In the genomic region with DNA sequence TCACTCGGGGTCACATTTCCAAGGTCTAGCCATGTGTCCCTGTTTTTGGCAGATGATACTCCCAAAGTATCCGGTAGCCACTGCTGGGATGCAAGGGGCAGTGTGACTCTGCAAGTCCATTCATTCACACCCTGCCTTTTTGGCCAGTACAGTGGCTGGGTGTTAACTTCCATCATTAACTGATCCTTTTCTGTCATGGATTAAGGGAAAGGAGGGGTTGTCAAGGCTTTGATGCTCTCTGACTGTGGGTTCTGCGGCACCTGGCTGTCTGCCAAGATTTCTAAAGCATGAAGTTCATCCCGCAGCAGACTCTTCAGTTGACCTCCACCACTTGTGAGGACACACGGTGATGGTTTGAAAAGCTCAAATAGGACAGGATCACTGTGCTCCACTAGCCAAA, we compare ENCODE assay signal across 22 mouse cellular contexts. TPM values are rescaled to one million over a fixed set of nuclear protein-coding genes. Genes with fewer than 3 reads are reported as not detected.
DNase-seq lines count a peak whose midpoint lies in the region; ATAC-seq and TF ChIP-seq lines count a peak whose summit lies in the region.
"Had no signal": no experiment of that assay in that cellular context is flagged by ENCODE, and none has a peak within 500 bp of the region (broad histone marks: within the 10 kb centered on the region; RNA-seq: fewer than 3 reads in every experiment).

No protein-coding gene starts in this region.

- H3K36me3 ChIP-seq in hindbrain, postnatal 0 days (ENCODE audit: insufficient read depth, low read length) = peaks cover 40% of the 10 kb centered on the region
- peaks cover 40% of the 10 kb centered on the region for H3K36me3 ChIP-seq in hindbrain, embryonic 16.5 days (ENCODE audit: control insufficient read depth, insufficient read depth, low read length)
- H3K36me3 ChIP-seq in heart, embryonic 11.5 days (ENCODE audit: control insufficient read depth, insufficient read depth, low read length) = peaks cover 10% of the 10 kb centered on the region; the same call in 1 of the 2 replicates
- H3K36me3 ChIP-seq: G1E had no signal

- H3K4me2 ChIP-seq in hindbrain, postnatal 0 days (ENCODE audit: low read depth, low read length) = no peak overlapping the region
- no peak overlapping the region for H3K4me2 ChIP-seq in hindbrain, embryonic 16.5 days (ENCODE audit: low read length)
- no peak overlapping the region for H3K4me2 ChIP-seq in heart, embryonic 11.5 days
- H3K4me2 ChIP-seq: forebrain, embryonic 15.5 days; hindbrain, embryonic 13.5 days; liver, embryonic 15.5 days; neural tube, embryonic 13.5 days had no signal

- H3K9me3 ChIP-seq in hindbrain, postnatal 0 days (ENCODE audit: low read length) = no peaks in the 10 kb centered on the region
- no peaks in the 10 kb centered on the region for H3K9me3 ChIP-seq in hindbrain, embryonic 16.5 days (ENCODE audit: control insufficient read depth, low read length)
- H3K9me3 ChIP-seq in heart, embryonic 11.5 days (replicated peaks; ENCODE audit: control insufficient read depth, low read length) = no peaks in the 10 kb centered on the region
- H3K9me3 ChIP-seq: forebrain, embryonic 15.5 days; heart, embryonic 10.5 days; hindbrain, embryonic 13.5 days; liver, embryonic 15.5 days; neural tube, embryonic 13.5 days had no signal

- DNase-seq in adrenal gland, adult (ENCODE audit: inconsistent age in 2 of 2, low spot score in 1 of 2) = peak; percentile 25 to 63
- no peak for DNase-seq in adrenal gland, adult 8-10 months
- peak; percentile 7 for DNase-seq in hindbrain, postnatal 0 days (ENCODE audit: low spot score)
- peak; percentile 49 for DNase-seq in Muller cell, postnatal 12 days (ENCODE audit: inconsistent ontology term)
- DNase-seq in brain, adult 2 months (ENCODE audit: low read depth, low spot score) = peak; percentile 11
- DNase-seq: cerebellum, adult 9-10 months; heart, postnatal 14 days; layer of hippocampus, adult 9-11 months; right cerebral cortex, postnatal 4 days; thymus, postnatal 36 days had no signal

- no peak overlapping the region for H3K9ac ChIP-seq in hindbrain, postnatal 0 days (replicated peaks; ENCODE audit: low read length)
- no peak overlapping the region for H3K9ac ChIP-seq in hindbrain, embryonic 16.5 days (ENCODE audit: low read depth, low read length)
- no peak overlapping the region for H3K9ac ChIP-seq in heart, embryonic 11.5 days (ENCODE audit: low read depth, low read length)
- H3K9ac ChIP-seq: forebrain, embryonic 15.5 days; hindbrain, embryonic 13.5 days; liver, embryonic 15.5 days; neural tube, embryonic 13.5 days had no signal

- no peak for TF ChIP-seq CTCF in hindbrain, postnatal 0 days (IDR thresholded peaks at IDR 0.05; ENCODE audit: low read depth)

- WGBS in hindbrain, postnatal 0 days = 45% methylated on average over 5 of the region's 5 CpGs
- WGBS in hindbrain, embryonic 16.5 days = 66% methylated on average over 5 of the region's 5 CpGs
- 55% methylated on average over 5 of the region's 5 CpGs for WGBS in heart, embryonic 11.5 days (ENCODE audit: insufficient replicate concordance)

- no peaks in the 10 kb centered on the region for H3K4me1 ChIP-seq in hindbrain, postnatal 0 days (ENCODE audit: insufficient read depth, low read length)
- H3K4me1 ChIP-seq in hindbrain, embryonic 16.5 days (ENCODE audit: control insufficient read depth, insufficient read depth, low read depth, low read length) = no peaks in the 10 kb centered on the region
- H3K4me1 ChIP-seq in heart, embryonic 11.5 days (ENCODE audit: control insufficient read depth, insufficient read depth, low read length) = no peaks in the 10 kb centered on the region
- H3K4me1 ChIP-seq: forebrain, embryonic 15.5 days; heart, embryonic 10.5 days; hindbrain, embryonic 13.5 days; liver, embryonic 15.5 days; neural tube, embryonic 13.5 days had no signal

- ATAC-seq in hindbrain, postnatal 0 days = no peak
- no peak for ATAC-seq in hindbrain, embryonic 16.5 days
- no peak for ATAC-seq in heart, embryonic 11.5 days (replicated peaks; ENCODE audit: insufficient number of reproducible peaks, low FRiP score, low TSS enrichment)
- no peak for ATAC-seq in monocyte, adult 5-6 weeks (replicated peaks; ENCODE audit: insufficient number of reproducible peaks, low FRiP score, low TSS enrichment, poor library complexity, severe bottlenecking)
- ATAC-seq: CD4-positive, CD25-positive, alpha-beta regulatory T cell, adult 4 months; forebrain, embryonic 15.5 days; intestine, embryonic 16.5 days had no signal

- no peaks in the 10 kb centered on the region for H3K27me3 ChIP-seq in hindbrain, postnatal 0 days (ENCODE audit: insufficient read depth, low read length)
- H3K27me3 ChIP-seq in hindbrain, embryonic 16.5 days (replicated peaks; ENCODE audit: control insufficient read depth, insufficient read depth, low read length) = no peaks in the 10 kb centered on the region
- no peaks in the 10 kb centered on the region for H3K27me3 ChIP-seq in heart, embryonic 11.5 days (ENCODE audit: control insufficient read depth, insufficient read depth, low read length)
- H3K27me3 ChIP-seq: forebrain, embryonic 15.5 days; hindbrain, embryonic 13.5 days; liver, embryonic 15.5 days; neural tube, embryonic 13.5 days had no signal

- H3K27ac ChIP-seq in hindbrain, postnatal 0 days = no peak overlapping the region
- no peak overlapping the region for H3K27ac ChIP-seq in hindbrain, embryonic 16.5 days (ENCODE audit: low read depth, low read length)
- no peak overlapping the region for H3K27ac ChIP-seq in heart, embryonic 11.5 days (ENCODE audit: low read depth, low read length)
- H3K27ac ChIP-seq: forebrain, embryonic 15.5 days; heart, embryonic 10.5 days; hindbrain, embryonic 13.5 days; liver, embryonic 15.5 days; neural tube, embryonic 13.5 days had no signal

- no peak overlapping the region for H3K4me3 ChIP-seq in hindbrain, postnatal 0 days (ENCODE audit: low read length)
- no peak overlapping the region for H3K4me3 ChIP-seq in hindbrain, embryonic 16.5 days (ENCODE audit: low read length)
- H3K4me3 ChIP-seq in heart, embryonic 11.5 days (ENCODE audit: low read depth, low read length) = no peak overlapping the region
- H3K4me3 ChIP-seq: forebrain, embryonic 15.5 days; heart, embryonic 10.5 days; hindbrain, embryonic 13.5 days; liver, embryonic 15.5 days; neural tube, embryonic 13.5 days had no signal

RNA-seq across cellular contexts. Expression of gene BC005561, which starts 16.6 kb away (rescaled TPM):
- total RNA-seq in adrenal gland, adult 8-10 months (2022) = 10 to 100 TPM in 2 of 4 experiments, 1 to 10 TPM in 2; 8.4 to 13.9 (median 10.1) TPM
- 2.9 and 4.3 TPM in 2 replicates for total RNA-seq in hindbrain, postnatal 0 days (2014; rRNA removed)
- polyA plus RNA-seq in hindbrain, postnatal 0 days (2015; fragmentation: Nextera tagmentation; extraction: Ambion mirVana) = 8.9 and 9.4 TPM in 2 replicates
- polyA plus RNA-seq in hindbrain, embryonic 16.5 days (2015; fragmentation: Nextera tagmentation; extraction: Ambion mirVana) = 10.9 and 11.4 TPM in 2 replicates
- 9.2 and 9.9 TPM in 2 replicates for polyA plus RNA-seq in heart, embryonic 11.5 days (2014; fragmentation: Nextera tagmentation; extraction: Ambion mirVana)
- total RNA-seq in monocyte, adult 5-6 weeks (2017) = 10.3 to 19.3 TPM (median 11.0 TPM) in 3 replicates

RNA-seq across cellular contexts. Expression of gene Pkd2, which starts 32.3 kb away (rescaled TPM):
- 10 to 100 TPM; 44.1 to 68.0 (median 53.9) TPM for total RNA-seq in adrenal gland, adult 8-10 months (2022)
- 20.8 and 23.7 TPM in 2 replicates for total RNA-seq in hindbrain, postnatal 0 days (2014; rRNA removed)
- 5.3 and 6.0 TPM in 2 replicates for polyA plus RNA-seq in hindbrain, postnatal 0 days (2015; fragmentation: Nextera tagmentation; extraction: Ambion mirVana)
- polyA plus RNA-seq in hindbrain, embryonic 16.5 days (2015; fragmentation: Nextera tagmentation; extraction: Ambion mirVana) = 5.8 and 7.6 TPM in 2 replicates
- 10.9 and 11.4 TPM in 2 replicates for polyA plus RNA-seq in heart, embryonic 11.5 days (2014; fragmentation: Nextera tagmentation; extraction: Ambion mirVana)
- total RNA-seq in monocyte, adult 5-6 weeks (2017) = 2.5 to 5.6 TPM (median 4.1 TPM) in 3 replicates
- polyA plus RNA-seq: G1E had no signal

RNA-seq across cellular contexts. Expression of gene Spp1, which starts 56.6 kb away (rescaled TPM):
- total RNA-seq in adrenal gland, adult 8-10 months (2022) = 100 to 1,000 TPM in 2 of 4 experiments, 10 to 100 TPM in 2; 14.1 to 367 (median 92.9) TPM
- 13.2 and 18.7 TPM in 2 replicates for total RNA-seq in hindbrain, postnatal 0 days (2014; rRNA removed)
- 30.0 and 35.6 TPM in 2 replicates for polyA plus RNA-seq in hindbrain, postnatal 0 days (2015; fragmentation: Nextera tagmentation; extraction: Ambion mirVana)
- 14.9 and 23.4 TPM in 2 replicates for polyA plus RNA-seq in hindbrain, embryonic 16.5 days (2015; fragmentation: Nextera tagmentation; extraction: Ambion mirVana)
- polyA plus RNA-seq in heart, embryonic 11.5 days (2014; fragmentation: Nextera tagmentation; extraction: Ambion mirVana) = 1.3 and 2.3 TPM in 2 replicates
- total RNA-seq in monocyte, adult 5-6 weeks (2017) = 1.5 to 1.9 TPM (median 1.9 TPM) in 3 replicates
- total RNA-seq: G1E; megakaryocyte-erythroid progenitor cell, adult 5-6 weeks had no signal
- polyA plus RNA-seq: G1E had no signal
